Mouse (Mus musculus) MEL (cell line): Measurements from ENCODE around the gene Rassf1. TPM values are rescaled to one million over a fixed set of nuclear protein-coding genes. Genes with fewer than 3 reads are reported as not detected.

Experiments used
- DNase-seq: peaks from one replicate; pipeline ENCODE4 v3.0.0; 2011; ENCODE audit warnings: low read depth, low spot score
- H3K27ac ChIP-seq: 2 replicates; pipeline ENCODE4 v1.5.1; 2012; ENCODE audit warnings: low read depth, mild to moderate bottlenecking, control low read depth, low read length, moderate library complexity; ENCODE audit not compliant: control insufficient read depth
- H3K27me3 ChIP-seq, 2 experiments: fragments of 150-350 bp in 1 of 2; sonication (generic) in 1 of 2; 2 replicates each; pipeline ENCODE4 v1.6.1; 2012; ENCODE audit warnings: low read length in 2 of 2, mild to moderate bottlenecking in 2 of 2, improper control_type of control experiment in 1 of 2, moderate library complexity in 1 of 2; ENCODE audit not compliant: insufficient read depth in 2 of 2, control insufficient read depth in 1 of 2
- H3K36me3 ChIP-seq, 2 experiments: 2 replicates each; pipeline ENCODE4 v1.6.1; 2012 to 2014; ENCODE audit warnings: low read length in 2 of 2, improper control_type of control experiment in 1 of 2, inconsistent platforms in 1 of 2, mild to moderate bottlenecking in 1 of 2; ENCODE audit not compliant: insufficient read depth in 2 of 2, control insufficient read depth in 1 of 2
- H3K4me1 ChIP-seq, 2 experiments: fragments of 150-350 bp in 1 of 2; sonication (generic) in 1 of 2; 2 replicates each; pipeline ENCODE4 v1.6.1; 2012; ENCODE audit warnings: low read length in 2 of 2, improper control_type of control experiment in 1 of 2, mild to moderate bottlenecking in 1 of 2; ENCODE audit not compliant: insufficient read depth in 2 of 2, control insufficient read depth in 1 of 2
- H3K4me3 ChIP-seq, 2 experiments: fragments of 150-350 bp in 1 of 2; sonication (generic) in 1 of 2; 2 replicates each; pipeline ENCODE4 v1.5.1; 2012; ENCODE audit warnings: low read depth in 2 of 2, low read length in 2 of 2, mild to moderate bottlenecking in 2 of 2, moderate library complexity in 2 of 2, control low read depth in 1 of 2, improper control_type of control experiment in 1 of 2; ENCODE audit not compliant: control insufficient read depth in 1 of 2, insufficient read depth in 1 of 2
- H3K79me2 ChIP-seq: 2 replicates; pipeline ENCODE4 v1.6.1; 2012; ENCODE audit warnings: mild to moderate bottlenecking, low read length, moderate library complexity; ENCODE audit not compliant: control insufficient read depth, poor library complexity, insufficient read depth
- H3K9ac ChIP-seq: 2 replicates; pipeline ENCODE4 v1.6.1; 2012; ENCODE audit warnings: low read depth, mild to moderate bottlenecking, control low read depth, low read length, moderate library complexity; ENCODE audit not compliant: control insufficient read depth, poor library complexity, severe bottlenecking
- H3K9me3 ChIP-seq: fragments of 150-350 bp; sonication (generic); replicated peaks from 2 replicates; pipeline ENCODE4 v1.6.1; 2012; ENCODE audit warnings: mild to moderate bottlenecking, low read length, improper control_type of control experiment, moderate library complexity; ENCODE audit not compliant: insufficient read depth
- CHD1 ChIP-seq: IDR thresholded peaks from 2 replicates; pipeline ENCODE4 v1.6.1; 2012; ENCODE audit warnings: low read depth, mild to moderate bottlenecking, inconsistent platforms, low read length, improper control_type of control experiment
- CTCF ChIP-seq, 3 experiments: IDR thresholded peaks in 2 of 3; conservative IDR thresholded peaks in 1 of 3; 2 replicates each; pipeline ENCODE4 v1.5.1; 2011 to 2012; ENCODE audit warnings: low read length in 3 of 3, low read depth in 2 of 3, mild to moderate bottlenecking in 2 of 3, improper control_type of control experiment in 1 of 3, inconsistent platforms in 1 of 3, mixed read lengths in 1 of 3, moderate library complexity in 1 of 3; ENCODE audit not compliant: control insufficient read depth in 1 of 3, insufficient read depth in 1 of 3, poor library complexity in 1 of 3, severe bottlenecking in 1 of 3
- E2F4 ChIP-seq: IDR thresholded peaks from 2 replicates; pipeline ENCODE4 v1.6.1; 2011; ENCODE audit warnings: low read depth, low read length, improper control_type of control experiment, borderline replicate concordance
- ELF1 ChIP-seq: IDR thresholded peaks from 2 replicates; pipeline ENCODE4 v1.6.1; 2014; ENCODE audit warnings: low read depth, mild to moderate bottlenecking, inconsistent platforms, low read length, improper control_type of control experiment, moderate library complexity
- EP300 ChIP-seq, 2 experiments: IDR thresholded peaks; 2 replicates each; pipeline ENCODE4 v1.6.1; 2011; ENCODE audit warnings: improper control_type of control experiment in 2 of 2, low read length in 2 of 2, low read depth in 1 of 2, mild to moderate bottlenecking in 1 of 2
- GATA1 ChIP-seq: IDR thresholded peaks from 2 replicates; pipeline ENCODE4 v1.6.1; 2011; ENCODE audit warnings: low read depth, low read length, improper control_type of control experiment
- JUND ChIP-seq: IDR thresholded peaks from 2 replicates; pipeline ENCODE4 v1.6.1; 2011; ENCODE audit warnings: low read depth, mild to moderate bottlenecking, improper control_type of control experiment, low read length
- KAT2A ChIP-seq: conservative IDR thresholded peaks from 2 replicates; pipeline ENCODE4 v1.6.1; 2012; ENCODE audit warnings: low read depth, low read length, improper control_type of control experiment, inconsistent platforms
- MAFK ChIP-seq: IDR thresholded peaks from 2 replicates; pipeline ENCODE4 v1.6.1; 2011; ENCODE audit warnings: low read depth, mild to moderate bottlenecking, low read length, improper control_type of control experiment, borderline replicate concordance
- MYC ChIP-seq: IDR thresholded peaks from 2 replicates; pipeline ENCODE4 v1.6.1; 2011; ENCODE audit warnings: low read depth, mild to moderate bottlenecking, low read length, improper control_type of control experiment, moderate library complexity
- NELFE ChIP-seq: IDR thresholded peaks from 2 replicates; pipeline ENCODE4 v1.6.1; 2011; ENCODE audit warnings: low read depth, low read length, improper control_type of control experiment
- POLR2AphosphoS2 ChIP-seq: IDR thresholded peaks from 2 replicates; pipeline ENCODE4 v1.6.1; 2011; ENCODE audit warnings: low read length, improper control_type of control experiment
- RAD21 ChIP-seq: IDR thresholded peaks from 2 replicates; pipeline ENCODE4 v1.6.1; 2011; ENCODE audit warnings: mild to moderate bottlenecking, low read depth, low read length, improper control_type of control experiment
- RCOR1 ChIP-seq: IDR thresholded peaks from 2 replicates; pipeline ENCODE4 v1.6.1; 2012; ENCODE audit warnings: low read depth, mild to moderate bottlenecking, inconsistent platforms, low read length, improper control_type of control experiment
- SMC3 ChIP-seq: IDR thresholded peaks from 2 replicates; pipeline ENCODE4 v1.6.1; 2011; ENCODE audit warnings: low read depth, low read length, improper control_type of control experiment
- TAL1 ChIP-seq: IDR thresholded peaks from 2 replicates; pipeline ENCODE4 v1.6.1; 2012; ENCODE audit warnings: mild to moderate bottlenecking, inconsistent platforms, low read length, moderate library complexity, mixed read lengths
- UBTF ChIP-seq: IDR thresholded peaks from 2 replicates; pipeline ENCODE4 v1.6.1; 2012; ENCODE audit warnings: low read depth, mild to moderate bottlenecking, inconsistent platforms, low read length, improper control_type of control experiment, moderate library complexity, borderline replicate concordance; ENCODE audit not compliant: insufficient read depth
- USF1 ChIP-seq: IDR thresholded peaks from 2 replicates; pipeline ENCODE4 v1.6.1; 2014; ENCODE audit warnings: low read depth, mild to moderate bottlenecking, inconsistent platforms, low read length, improper control_type of control experiment, moderate library complexity
- USF2 ChIP-seq, 2 experiments: IDR thresholded peaks; 2 replicates each; pipeline ENCODE4 v1.6.1; 2011 to 2012; ENCODE audit warnings: improper control_type of control experiment in 2 of 2, low read length in 2 of 2, borderline replicate concordance in 1 of 2, inconsistent platforms in 1 of 2, low read depth in 1 of 2, mild to moderate bottlenecking in 1 of 2; ENCODE audit not compliant: insufficient read depth in 1 of 2
- ZC3H11A ChIP-seq: IDR thresholded peaks from 2 replicates; pipeline ENCODE4 v1.6.1; 2012; ENCODE audit warnings: low read depth, mild to moderate bottlenecking, inconsistent platforms, low read length, improper control_type of control experiment
- ZMIZ1 ChIP-seq: IDR thresholded peaks from 2 replicates; pipeline ENCODE4 v1.6.1; 2012; ENCODE audit warnings: low read depth, mild to moderate bottlenecking, inconsistent platforms, low read length, improper control_type of control experiment, moderate library complexity
- ZNF384 ChIP-seq: IDR thresholded peaks from 2 replicates; pipeline ENCODE4 v1.6.1; 2012; ENCODE audit warnings: low read depth, mild to moderate bottlenecking, inconsistent platforms, low read length, improper control_type of control experiment
- polyA plus RNA-seq, 2 experiments: library from polyadenylated mRNA; stranded (reverse) in 1 of 2; unstranded in 1 of 2; fragments of >175 nt in 1 of 2; fragments of >200 nt in 1 of 2; gene quantifications; 2 replicates each; pipeline versions ENCODE4 v1.2.1 to v1.2.4; 2012; ENCODE audit warnings: low replicate concordance in 2 of 2, low read depth in 1 of 2; ENCODE audit not compliant: insufficient read length in 2 of 2, insufficient read depth in 1 of 2, missing spikeins in 1 of 2
- total RNA-seq: library from RNA; depleted of rRNA; stranded (reverse); fragments of 300-350 nt; gene quantifications from 2 replicates; pipeline ENCODE4 v1.2.3, GENCODE M21; 2012

Rassf1 gene
- total and polyA plus RNA-seq, 3 experiments = 48.0 to 56.9 TPM; not detected in 1

- peaks cover 10 to 25% of the 10 kb centered on the region in 2 experiments for H3K4me1 ChIP-seq
Measured at GRCm38 (mm10) chr9:107548820-107549219, 2.5 kb upstream of the Rassf1 start.

GRCm38 (mm10) chr9:107549297-107550074 lies 1.9 kb upstream of the Rassf1 start:
- TF ChIP-seq SMC3 (no peak), JUND (no peak), GATA1 (no peak), MYC (no peak), ZC3H11A (no peak), NELFE (no peak), TAL1 (no peak)
- TF ChIP-seq, all 39 proteins: peak for 0

More at GRCm38 (mm10) chr9:107548820-107549219, 2.5 kb upstream of the Rassf1 start:
- no peak overlapping the region for H3K4me3 ChIP-seq
- H3K27me3 ChIP-seq = no peaks in the 10 kb centered on the region
- TF ChIP-seq CTCF (IDR thresholded peaks at IDR 0.05 in 2 of 3, conservative IDR thresholded peaks at IDR 0.05 in 1 of 3; ENCODE audit: control insufficient read depth in 1 of 3, insufficient read depth in 1 of 3, low read depth in 2 of 3, low read length in 3 of 3, poor library complexity in 1 of 3, severe bottlenecking in 1 of 3) (no peak), ELF1 (no peak), USF1 (no peak), KAT2A (no peak), GATA1 (no peak), USF2 (IDR thresholded peaks at IDR 0.05; ENCODE audit: borderline replicate concordance in 1 of 2, insufficient read depth in 1 of 2, low read depth in 1 of 2, low read length in 2 of 2) (no peak), ZMIZ1 (no peak), SMC3 (no peak), EP300 (IDR thresholded peaks at IDR 0.05; ENCODE audit: low read depth in 1 of 2, low read length in 2 of 2) (no peak), CHD1 (no peak), UBTF (no peak), ZNF384 (no peak), POLR2AphosphoS2 (no peak), MAFK (no peak), MYC (no peak), RCOR1 (no peak), JUND (no peak), E2F4 (no peak), ZC3H11A (no peak), RAD21 (no peak)
- H3K9me3 ChIP-seq = no peaks in the 10 kb centered on the region
- H3K36me3 ChIP-seq = peaks cover 0 to 14% of the 10 kb centered on the region in 2 experiments; a peak in 2 of 4 replicates
- H3K79me2 ChIP-seq = peaks cover 3% of the 10 kb centered on the region
- H3K9ac ChIP-seq = no peak overlapping the region
- DNase-seq = no peak
- no peak overlapping the region for H3K27ac ChIP-seq

More at GRCm38 (mm10) chr9:107549297-107550074, 1.9 kb upstream of the Rassf1 start:
- no peak for DNase-seq
- Histone ChIP-seq H3K36me3 (peaks cover 0 to 14% of the 10 kb centered on the region in 2 experiments; a peak in 2 of 4 replicates), H3K27me3 (no peaks in the 10 kb centered on the region), H3K9me3 (no peaks in the 10 kb centered on the region), H3K4me3 (no peak overlapping the region), H3K79me2 (peaks cover 7% of the 10 kb centered on the region), H3K4me1 (peaks cover 10 to 25% of the 10 kb centered on the region in 2 experiments), H3K9ac (no peak overlapping the region), H3K27ac (no peak overlapping the region)
